ENCODE assay signal across 8 mouse cellular contexts in genomic region chrX:52744201-52745051, GRCm38 (mm10). TPM values are rescaled to one million over a fixed set of nuclear protein-coding genes. Genes with fewer than 3 reads are reported as not detected.
DNase-seq lines count a peak whose midpoint lies in the region; ATAC-seq and TF ChIP-seq lines count a peak whose summit lies in the region.

No protein-coding gene starts in this region.

- H3K4me3 ChIP-seq in heart, embryonic 11.5 days (ENCODE audit: low read depth, low read length) = peak overlapping the region; percentile 46
- peak overlapping the region; percentile 38 for H3K4me3 ChIP-seq in lung, postnatal 0 days (ENCODE audit: low read depth, low read length)

- DNase-seq in B cell, adult 2 months = peak; percentile 44 to 63
- DNase-seq in ZHBTc4 (ENCODE audit: low read depth, low spot score) = peak; percentile 81
- DNase-seq in kidney, adult 9 months = peak; percentile 17
- DNase-seq in lung, postnatal 0 days (ENCODE audit: low spot score) = peak; percentile 22
- DNase-seq in retina, postnatal 1 day = peak; percentile 34
- no peak for DNase-seq in left cerebral cortex, postnatal 14 days (ENCODE audit: low spot score in 2 of 2)
- no peak for DNase-seq in MN1 (ENCODE audit: low spot score)

- no peak overlapping the region for H3K27ac ChIP-seq in heart, embryonic 11.5 days (ENCODE audit: low read depth, low read length)
- H3K27ac ChIP-seq in lung, postnatal 0 days (ENCODE audit: low read length) = no peak overlapping the region

- H3K9me3 ChIP-seq in heart, embryonic 11.5 days (replicated peaks; ENCODE audit: control insufficient read depth, low read length) = no peaks in the 10 kb centered on the region
- no peaks in the 10 kb centered on the region for H3K9me3 ChIP-seq in lung, postnatal 0 days (ENCODE audit: low read length)

- H3K9ac ChIP-seq in heart, embryonic 11.5 days (ENCODE audit: low read depth, low read length) = no peak overlapping the region
- no peak overlapping the region for H3K9ac ChIP-seq in lung, postnatal 0 days (replicated peaks; ENCODE audit: low read depth)

- H3K27me3 ChIP-seq in heart, embryonic 11.5 days (ENCODE audit: control insufficient read depth, insufficient read depth, low read length) = peaks cover 14% of the 10 kb centered on the region; the same call in 1 of the 2 replicates
- 0 out of 2 replicates have a peak, but pooled peaks cover 2% of the 10 kb centered on the region for H3K27me3 ChIP-seq in lung, postnatal 0 days (replicated peaks; ENCODE audit: insufficient read depth, low read length)

- H3K4me1 ChIP-seq in heart, embryonic 11.5 days (ENCODE audit: control insufficient read depth, insufficient read depth, low read length) = no peaks in the 10 kb centered on the region
- H3K4me1 ChIP-seq in lung, postnatal 0 days (ENCODE audit: insufficient read depth, low read depth, low read length) = no peaks in the 10 kb centered on the region

- WGBS in heart, embryonic 11.5 days (ENCODE audit: insufficient replicate concordance) = 16% methylated on average over 46 of the region's 50 CpGs
- WGBS in lung, postnatal 0 days = 14% methylated on average over 33 of the region's 50 CpGs

- no peak for TF ChIP-seq CTCF in lung, postnatal 0 days (IDR thresholded peaks at IDR 0.05)

- no peak for ATAC-seq in heart, embryonic 11.5 days (replicated peaks; ENCODE audit: insufficient number of reproducible peaks, low FRiP score, low TSS enrichment)
- ATAC-seq in lung, postnatal 0 days = 0 out of 2 replicates have a peak, but pooled peaks have one; percentile 12

- peak overlapping the region; percentile 85 for H3K4me2 ChIP-seq in heart, embryonic 11.5 days
- peak overlapping the region; percentile 71 for H3K4me2 ChIP-seq in lung, postnatal 0 days (replicated peaks; ENCODE audit: low read depth, low read length)

- TF ChIP-seq EP300 in lung, postnatal 0 days (IDR thresholded peaks at IDR 0.05) = no peak

- intact Hi-C loops in left cerebral cortex, postnatal 14 days (cut with DNase I) = no loop called here

- no peaks in the 10 kb centered on the region for H3K36me3 ChIP-seq in heart, embryonic 11.5 days (ENCODE audit: control insufficient read depth, insufficient read depth, low read length)
- no peaks in the 10 kb centered on the region for H3K36me3 ChIP-seq in lung, postnatal 0 days (ENCODE audit: insufficient read depth, low read length)

RNA-seq across cellular contexts. Expression of gene Ccdc160, which starts 46.6 kb away (rescaled TPM):
- 1.1 and 1.2 TPM in 2 replicates for polyA plus RNA-seq in heart, embryonic 11.5 days (2014; fragmentation: Nextera tagmentation; extraction: Ambion mirVana)
- polyA plus RNA-seq in lung, postnatal 0 days (2015; fragmentation: Nextera tagmentation; extraction: Ambion mirVana) = 2.5 and 3.0 TPM in 2 replicates
- 1 to 10 TPM; 2.9 to 3.2 TPM for total RNA-seq in left cerebral cortex, postnatal 14 days (2021)

Comparison
In these comparisons a context has a peak if more than half of its experiments do, and no peak if none do; other contexts are left out.
1. DNase-seq: peak in B cell, adult 2 months (2 of 2), ZHBTc4 (single experiment), kidney, adult 9 months (single experiment), lung, postnatal 0 days (single experiment) and retina, postnatal 1 day (single experiment); none in left cerebral cortex, postnatal 14 days (0 of 2) and MN1 (single experiment).